Mouse (Mus musculus) cerebellum, adult 2 months (tissue): ENCODE data around the gene Ulk4. TPM values are rescaled to one million over a fixed set of nuclear protein-coding genes. Genes with fewer than 3 reads are reported as not detected.
A peak's percentile ranks its signal among the peaks of the same experiment; 100 is the strongest.

Experiments
- DNase-seq, 2 experiments: peaks; one replicate each; pipeline ENCODE4 v3.0.0; 2021
- H3K27ac ChIP-seq: fragments of 200-500 bp; 2 replicates; pipeline ENCODE4 v1.5.1; 2012; ENCODE audit warnings: low read length, control low read depth, inconsistent platforms; ENCODE audit not compliant: insufficient read depth
- H3K27me3 ChIP-seq: fragments of 200-500 bp; 2 replicates; pipeline ENCODE4 v1.6.1; 2012; ENCODE audit warnings: inconsistent platforms, mild to moderate bottlenecking, low read length, moderate library complexity; ENCODE audit not compliant: control insufficient read depth, insufficient read depth
- H3K4me1 ChIP-seq: fragments of 200-500 bp; 2 replicates; pipeline ENCODE4 v1.6.1; 2011; ENCODE audit warnings: low read length; ENCODE audit not compliant: control insufficient read depth, insufficient read depth
- H3K4me3 ChIP-seq: fragments of 200-500 bp; replicated peaks from 2 replicates; pipeline ENCODE3; 2011; ENCODE audit warnings: mild to moderate bottlenecking, low read depth, low read length, control low read depth; ENCODE audit not compliant: insufficient read depth
- CTCF ChIP-seq: fragments of 200-500 bp; IDR thresholded peaks from 2 replicates; pipeline ENCODE4 v1.5.1; 2011; ENCODE audit warnings: low read depth, mild to moderate bottlenecking, control low read depth, low read length, moderate library complexity, borderline replicate concordance; ENCODE audit not compliant: insufficient read depth
- POLR2A ChIP-seq: fragments of 200-500 bp; IDR thresholded peaks from 2 replicates; pipeline ENCODE4 v1.6.1; 2011; ENCODE audit warnings: low read length, control low read depth, borderline replicate concordance; ENCODE audit not compliant: insufficient read depth
- WGBS: fragments of 180-500 bp; shearing (Covaris S2); methylation state at CpG from one replicate; pipeline ENCODE4 v1.1.7; 2018; 5-methylcytosine and 5-hydroxymethylcytosine counted together
- polyA plus RNA-seq: library from polyadenylated mRNA; depleted of rRNA; stranded (reverse); fragments of >200 nt; gene quantifications from 2 replicates; pipeline ENCODE4 v1.2.3, GENCODE M21; 2012

Gene Ulk4
- polyA plus RNA-seq, 1 experiment = 2.1 TPM

GRCm38 (mm10) chr9:121129533-121129932 lies 147.5 kb downstream of the Ulk4 start:
- H3K4me1 ChIP-seq = no peaks in the 10 kb centered on the region
- DNase-seq = no peak
- no peak for TF ChIP-seq CTCF
- H3K27ac ChIP-seq = no peak overlapping the region
- WGBS = 72% methylated on average over 2 of the region's 2 CpGs
- no peaks in the 10 kb centered on the region for H3K27me3 ChIP-seq
- no peak overlapping the region for H3K4me3 ChIP-seq

GRCm38 (mm10) chr9:121128934-121129333 lies 148.1 kb downstream of the Ulk4 start:
- Histone ChIP-seq H3K4me3 (no peak overlapping the region), H3K27ac (no peak overlapping the region), H3K27me3 (no peaks in the 10 kb centered on the region), H3K4me1 (no peaks in the 10 kb centered on the region)
- TF ChIP-seq POLR2A (no peak), CTCF (no peak)
- WGBS = 85% methylated on average over 8 of the region's 8 CpGs
- DNase-seq = no peak

- no peaks in the 10 kb centered on the region for H3K27me3 ChIP-seq
- TF ChIP-seq CTCF = no peak
- no peak for TF ChIP-seq POLR2A
- H3K4me3 ChIP-seq = no peak overlapping the region
- no peaks in the 10 kb centered on the region for H3K4me1 ChIP-seq
- no peak overlapping the region for H3K27ac ChIP-seq
- WGBS = 54% methylated on average over 2 of the region's 2 CpGs
- DNase-seq = no peak
Measured at GRCm38 (mm10) chr9:121127025-121127424, 150.0 kb downstream of the Ulk4 start.

GRCm38 (mm10) chr9:121124705-121125104 lies 152.3 kb downstream of the Ulk4 start:
- DNase-seq = no peak
- Histone ChIP-seq H3K4me3 (no peak overlapping the region), H3K4me1 (no peaks in the 10 kb centered on the region; the same call in 1 of the 2 replicates), H3K27ac (no peak overlapping the region), H3K27me3 (no peaks in the 10 kb centered on the region)
- 84% methylated on average over 8 of the region's 8 CpGs for WGBS
- TF ChIP-seq POLR2A (no peak), CTCF (no peak)

GRCm38 (mm10) chr9:121122039-121122438 lies 155.0 kb downstream of the Ulk4 start:
- no peak overlapping the region for H3K27ac ChIP-seq
- 58% methylated on average over 5 of the region's 5 CpGs for WGBS
- DNase-seq = no peak

GRCm38 (mm10) chr9:121117936-121118335 lies 159.1 kb downstream of the Ulk4 start:
- WGBS = 78% methylated on average over 4 of the region's 4 CpGs
- DNase-seq = no peak
- TF ChIP-seq POLR2A (no peak), CTCF (no peak)
- H3K4me1 ChIP-seq = no peaks in the 10 kb centered on the region; the same call in 1 of the 2 replicates
- no peak overlapping the region for H3K27ac ChIP-seq
- no peaks in the 10 kb centered on the region for H3K27me3 ChIP-seq
- no peak overlapping the region for H3K4me3 ChIP-seq

More at GRCm38 (mm10) chr9:121122039-121122438, 155.0 kb downstream of the Ulk4 start:
- no peaks in the 10 kb centered on the region; the same call in 1 of the 2 replicates for H3K4me1 ChIP-seq
- H3K27me3 ChIP-seq = no peaks in the 10 kb centered on the region
- H3K4me3 ChIP-seq = no peak overlapping the region
- TF ChIP-seq CTCF (no peak), POLR2A (no peak)

- H3K27ac ChIP-seq = no peak overlapping the region
- TF ChIP-seq POLR2A (no peak), CTCF (no peak)
- 75% methylated on average over 1 of the region's 1 CpGs for WGBS
Measured at GRCm38 (mm10) chr9:121112131-121112530, 164.9 kb downstream of the Ulk4 start.

GRCm38 (mm10) chr9:121108110-121108509 lies 168.9 kb downstream of the Ulk4 start:
- 5% methylated on average over 10 of the region's 10 CpGs for WGBS
- Histone ChIP-seq H3K4me3 (no peak overlapping the region), H3K4me1 (peaks cover 18% of the 10 kb centered on the region), H3K27ac (no peak overlapping the region), H3K27me3 (no peaks in the 10 kb centered on the region)
- DNase-seq = peak in 1 of 2 experiments; percentile 81
- TF ChIP-seq CTCF (peak; percentile 93), POLR2A (no peak)

More at GRCm38 (mm10) chr9:121112131-121112530, 164.9 kb downstream of the Ulk4 start:
- no peak overlapping the region for H3K4me3 ChIP-seq
- H3K27me3 ChIP-seq = no peaks in the 10 kb centered on the region
- H3K4me1 ChIP-seq = peaks cover 10% of the 10 kb centered on the region
- DNase-seq = no peak
